Comparison of ENCODE assay signal across 8 mouse cellular contexts in genomic region chr5:34182486-34182885, GRCm38 (mm10). TPM values are rescaled to one million over a fixed set of nuclear protein-coding genes. Genes with fewer than 3 reads are reported as not detected.
DNase-seq lines count a peak whose midpoint lies in the region; ATAC-seq and TF ChIP-seq lines count a peak whose summit lies in the region.

No protein-coding gene starts in this region.

- peaks cover 25% of the 10 kb centered on the region for H3K4me1 ChIP-seq in liver, adult 2 months (ENCODE audit: control insufficient read depth, insufficient read depth, low read length)
- peaks cover 10% of the 10 kb centered on the region for H3K4me1 ChIP-seq in liver, embryonic 12.5 days
- peaks cover 30% of the 10 kb centered on the region for H3K4me1 ChIP-seq in embryonic facial prominence, embryonic 14.5 days (ENCODE audit: control insufficient read depth, insufficient read depth, low read length)
- peaks cover 39% of the 10 kb centered on the region for H3K4me1 ChIP-seq in midbrain, embryonic 13.5 days (replicated peaks)
- peaks cover 27% of the 10 kb centered on the region for H3K4me1 ChIP-seq in intestine, embryonic 16.5 days (ENCODE audit: control insufficient read depth, insufficient read depth, low read length)

- H3K9me3 ChIP-seq in liver, embryonic 12.5 days (replicated peaks) = no peaks in the 10 kb centered on the region
- H3K9me3 ChIP-seq in embryonic facial prominence, embryonic 14.5 days (ENCODE audit: control insufficient read depth, low read length) = no peaks in the 10 kb centered on the region
- no peaks in the 10 kb centered on the region for H3K9me3 ChIP-seq in midbrain, embryonic 13.5 days
- H3K9me3 ChIP-seq in intestine, embryonic 16.5 days (ENCODE audit: control insufficient read depth, low read length) = no peaks in the 10 kb centered on the region

- 69% methylated on average over 3 of the region's 3 CpGs for WGBS in liver, adult 2 months
- 47% methylated on average over 3 of the region's 3 CpGs for WGBS in liver, embryonic 12.5 days (ENCODE audit: insufficient replicate concordance)
- WGBS in embryonic facial prominence, embryonic 14.5 days = 76% methylated on average over 3 of the region's 3 CpGs
- 91% methylated on average over 3 of the region's 3 CpGs for WGBS in midbrain, embryonic 13.5 days
- 66% methylated on average over 3 of the region's 3 CpGs for WGBS in intestine, embryonic 16.5 days

- H3K36me3 ChIP-seq in liver, adult 2 months (ENCODE audit: control insufficient read depth, insufficient read depth, low read length) = peaks cover 20% of the 10 kb centered on the region
- H3K36me3 ChIP-seq in liver, embryonic 12.5 days = peaks cover 15% of the 10 kb centered on the region
- H3K36me3 ChIP-seq in embryonic facial prominence, embryonic 14.5 days (ENCODE audit: control insufficient read depth, insufficient read depth, low read length) = peaks cover 70% of the 10 kb centered on the region
- H3K36me3 ChIP-seq in midbrain, embryonic 13.5 days = peaks cover 57% of the 10 kb centered on the region
- no peaks in the 10 kb centered on the region for H3K36me3 ChIP-seq in intestine, embryonic 16.5 days (ENCODE audit: control insufficient read depth, insufficient read depth, low read length)

- no peaks in the 10 kb centered on the region for H3K27me3 ChIP-seq in liver, adult 2 months (ENCODE audit: control insufficient read depth, insufficient read depth, low read length)
- no peaks in the 10 kb centered on the region for H3K27me3 ChIP-seq in liver, embryonic 12.5 days (replicated peaks)
- no peaks in the 10 kb centered on the region for H3K27me3 ChIP-seq in embryonic facial prominence, embryonic 14.5 days (replicated peaks; ENCODE audit: control insufficient read depth, insufficient read depth, low read length)
- no peaks in the 10 kb centered on the region for H3K27me3 ChIP-seq in midbrain, embryonic 13.5 days
- no peaks in the 10 kb centered on the region for H3K27me3 ChIP-seq in intestine, embryonic 16.5 days (replicated peaks; ENCODE audit: control insufficient read depth, insufficient read depth, low read length)

- H3K79me2 ChIP-seq in liver, adult 2 months (ENCODE audit: control insufficient read depth, insufficient read depth, low read length) = peaks cover 32% of the 10 kb centered on the region

- TF ChIP-seq CTCF in liver, adult 2 months (IDR thresholded peaks at IDR 0.05; ENCODE audit: low read depth, low read length) = no peak

- no peak overlapping the region for H3K4me2 ChIP-seq in liver, embryonic 12.5 days
- H3K4me2 ChIP-seq in embryonic facial prominence, embryonic 14.5 days (ENCODE audit: low read depth, low read length) = no peak overlapping the region
- no peak overlapping the region for H3K4me2 ChIP-seq in midbrain, embryonic 13.5 days (replicated peaks)
- H3K4me2 ChIP-seq in intestine, embryonic 16.5 days (ENCODE audit: low read depth, low read length) = no peak overlapping the region

- no peak for TF ChIP-seq POLR2A in liver, adult 2 months (IDR thresholded peaks at IDR 0.05; ENCODE audit: extremely low read depth, insufficient read depth, low read length)

- H3K27ac ChIP-seq in liver, adult 2 months (replicated peaks; ENCODE audit: insufficient read depth, low read depth, low read length) = peak overlapping the region; percentile 45; the same call in 1 of the 2 replicates
- no peak overlapping the region for H3K27ac ChIP-seq in liver, embryonic 12.5 days
- no peak overlapping the region for H3K27ac ChIP-seq in embryonic facial prominence, embryonic 14.5 days (replicated peaks; ENCODE audit: low read depth, low read length)
- H3K27ac ChIP-seq in midbrain, embryonic 13.5 days = no peak overlapping the region
- H3K27ac ChIP-seq in intestine, embryonic 16.5 days (ENCODE audit: low read length) = no peak overlapping the region

- no peak overlapping the region for H3K4me3 ChIP-seq in liver, adult 2 months (ENCODE audit: insufficient read depth, low read depth, low read length)
- no peak overlapping the region for H3K4me3 ChIP-seq in liver, embryonic 12.5 days
- H3K4me3 ChIP-seq in embryonic facial prominence, embryonic 14.5 days (ENCODE audit: low read depth, low read length) = no peak overlapping the region
- no peak overlapping the region for H3K4me3 ChIP-seq in midbrain, embryonic 13.5 days (replicated peaks)
- no peak overlapping the region for H3K4me3 ChIP-seq in intestine, embryonic 16.5 days (ENCODE audit: low read length)

- ATAC-seq in liver, embryonic 12.5 days = no peak
- no peak for ATAC-seq in embryonic facial prominence, embryonic 14.5 days (ENCODE audit: low read depth)
- ATAC-seq in midbrain, embryonic 13.5 days = no peak
- no peak for ATAC-seq in intestine, embryonic 16.5 days

- no peak overlapping the region for H3K9ac ChIP-seq in liver, adult 2 months (ENCODE audit: low read depth, low read length)
- H3K9ac ChIP-seq in liver, embryonic 12.5 days = no peak overlapping the region
- no peak overlapping the region; the same call in 1 of the 2 replicates for H3K9ac ChIP-seq in embryonic facial prominence, embryonic 14.5 days (ENCODE audit: low read depth, low read length)
- no peak overlapping the region for H3K9ac ChIP-seq in midbrain, embryonic 13.5 days (replicated peaks)
- no peak overlapping the region for H3K9ac ChIP-seq in intestine, embryonic 16.5 days (ENCODE audit: low read depth, low read length)

- DNase-seq in frontal cortex, postnatal 14 days (ENCODE audit: low spot score in 2 of 2) = peak; percentile 3 to 5
- DNase-seq in frontal cortex, adult 2 months (ENCODE audit: extremely low spot score in 1 of 2, low spot score in 1 of 2) = no peak
- DNase-seq in liver, adult 2 months (ENCODE audit: extremely low read depth, low read depth, low spot score) = no peak
- DNase-seq in embryonic facial prominence, embryonic 14.5 days (ENCODE audit: low spot score) = peak; percentile 16
- DNase-seq in lung, postnatal 10 days = peak; percentile 38

RNA-seq across cellular contexts. Expression of gene Mxd4, which starts 5.0 kb away (rescaled TPM):
- 101 and 105 TPM in 2 replicates for polyA plus RNA-seq in frontal cortex, adult 2 months (2012; rRNA removed)
- 43.6 and 53.5 TPM in 2 replicates for total RNA-seq in liver, adult 2 months (2014; rRNA removed)
- 111 and 125 TPM in 2 replicates for polyA plus RNA-seq in liver, adult 2 months (2012; rRNA removed)
- polyA plus RNA-seq in liver, embryonic 12.5 days (2016; fragmentation: Nextera tagmentation; extraction: Ambion mirVana) = 5.4 and 5.5 TPM in 2 replicates
- 53.5 and 53.7 TPM in 2 replicates for polyA plus RNA-seq in embryonic facial prominence, embryonic 14.5 days (2014; fragmentation: Nextera tagmentation; extraction: Ambion mirVana)
- polyA plus RNA-seq in midbrain, embryonic 13.5 days (2015; fragmentation: Nextera tagmentation; extraction: Ambion mirVana) = 32.8 and 34.9 TPM in 2 replicates
- 20.2 TPM in 2 replicates for polyA plus RNA-seq in intestine, embryonic 16.5 days (2015; fragmentation: Nextera tagmentation; extraction: Ambion mirVana)

RNA-seq across cellular contexts. Expression of gene Haus3, which starts 13.2 kb away (rescaled TPM):
- 6.5 and 6.7 TPM in 2 replicates for polyA plus RNA-seq in frontal cortex, adult 2 months (2012; rRNA removed)
- total RNA-seq in liver, adult 2 months (2014; rRNA removed) = 3.9 and 4.0 TPM in 2 replicates
- polyA plus RNA-seq in liver, adult 2 months (2012; rRNA removed) = 0.17 and 0.27 TPM in 2 replicates
- polyA plus RNA-seq in liver, embryonic 12.5 days (2016; fragmentation: Nextera tagmentation; extraction: Ambion mirVana) = 38.0 and 39.8 TPM in 2 replicates
- polyA plus RNA-seq in embryonic facial prominence, embryonic 14.5 days (2014; fragmentation: Nextera tagmentation; extraction: Ambion mirVana) = 26.8 and 28.3 TPM in 2 replicates
- 21.9 and 24.5 TPM in 2 replicates for polyA plus RNA-seq in midbrain, embryonic 13.5 days (2015; fragmentation: Nextera tagmentation; extraction: Ambion mirVana)
- 23.9 and 25.7 TPM in 2 replicates for polyA plus RNA-seq in intestine, embryonic 16.5 days (2015; fragmentation: Nextera tagmentation; extraction: Ambion mirVana)

RNA-seq across cellular contexts. Expression of gene Poln, which starts 13.2 kb away (rescaled TPM):
- polyA plus RNA-seq in frontal cortex, adult 2 months (2012; rRNA removed) = 1.2 TPM in 2 replicates
- total RNA-seq in liver, adult 2 months (2014; rRNA removed) = 0.13 TPM in 1 of 2 replicates, not detected in the other
- polyA plus RNA-seq in liver, adult 2 months (2012; rRNA removed) = not detected in 2 replicates
- 0.48 and 0.56 TPM in 2 replicates for polyA plus RNA-seq in liver, embryonic 12.5 days (2016; fragmentation: Nextera tagmentation; extraction: Ambion mirVana)
- polyA plus RNA-seq in embryonic facial prominence, embryonic 14.5 days (2014; fragmentation: Nextera tagmentation; extraction: Ambion mirVana) = 0.94 and 1.9 TPM in 2 replicates
- polyA plus RNA-seq in midbrain, embryonic 13.5 days (2015; fragmentation: Nextera tagmentation; extraction: Ambion mirVana) = 0.66 and 0.89 TPM in 2 replicates
- 0.23 and 0.24 TPM in 2 replicates for polyA plus RNA-seq in intestine, embryonic 16.5 days (2015; fragmentation: Nextera tagmentation; extraction: Ambion mirVana)

Comparison
In these comparisons a context has a peak if more than half of its experiments do, and no peak if none do; other contexts are left out.
1. DNase-seq: peak in frontal cortex, postnatal 14 days (2 of 2), embryonic facial prominence, embryonic 14.5 days (single experiment) and lung, postnatal 10 days (single experiment); none in frontal cortex, adult 2 months (0 of 2) and liver, adult 2 months (single experiment).